Mouse (Mus musculus) heart, embryonic 16.5 days (tissue): ENCODE results near the gene Noc3l. TPM values are rescaled to one million over a fixed set of nuclear protein-coding genes. Genes with fewer than 3 reads are reported as not detected.

Experiments
- ATAC-seq: fragments of 200-750 bp; cut with Nextera tagmentation; replicated peaks from 2 replicates; pipeline ENCODE4 v1.8.0; 2017; ENCODE audit warnings: moderate number of reproducible peaks; ENCODE audit not compliant: insufficient read depth, low FRiP score; ENCODE audit errors: extremely low read depth
- H3K27ac ChIP-seq: fragments of 300-500 bp; sonication (generic); 2 replicates; pipeline ENCODE4 v1.5.1; 2014; ENCODE audit warnings: mild to moderate bottlenecking, low read length, control low read depth, moderate library complexity
- H3K27me3 ChIP-seq: fragments of 300-500 bp; sonication (generic); 2 replicates; pipeline ENCODE4 v1.6.1; 2014; ENCODE audit warnings: low read length, mixed read lengths; ENCODE audit not compliant: control insufficient read depth, insufficient read depth
- H3K36me3 ChIP-seq: fragments of 300-500 bp; sonication (generic); 2 replicates; pipeline ENCODE4 v1.6.1; 2014; ENCODE audit not compliant: control insufficient read depth, insufficient read depth
- H3K4me1 ChIP-seq: fragments of 300-500 bp; sonication (generic); 2 replicates; pipeline ENCODE4 v1.6.1; 2014; ENCODE audit warnings: low read length, mixed read lengths; ENCODE audit not compliant: control insufficient read depth, insufficient read depth
- H3K4me2 ChIP-seq: fragments of 300-500 bp; sonication (generic); 2 replicates; pipeline ENCODE4 v1.6.1; 2014; ENCODE audit warnings: low read depth, mild to moderate bottlenecking, control low read depth, low read length
- H3K4me3 ChIP-seq: fragments of 300-500 bp; sonication (generic); 2 replicates; pipeline ENCODE4 v1.5.1; 2014; ENCODE audit warnings: mild to moderate bottlenecking, control low read depth, low read length
- H3K9ac ChIP-seq: fragments of 300-500 bp; sonication (generic); 2 replicates; pipeline ENCODE4 v1.6.1; 2014; ENCODE audit warnings: low read length, control low read depth
- H3K9me3 ChIP-seq: fragments of 300-500 bp; sonication (generic); replicated peaks from 2 replicates; pipeline ENCODE4 v1.6.1; 2016; ENCODE audit warnings: low read length; ENCODE audit not compliant: control insufficient read depth
- WGBS: fragments of 180-500 bp; shearing (Covaris S2); extraction: QIAGEN DNeasy Blood & Tissue Kit; methylation state at CpG from one replicate; pipeline ENCODE4 v1.1.7; 2014; 5-methylcytosine and 5-hydroxymethylcytosine counted together
- polyA plus RNA-seq: library from polyadenylated mRNA; unstranded; fragments of >200 nt; fragmentation: Nextera tagmentation; extraction: Ambion mirVana; gene quantifications from 2 replicates; pipeline ENCODE4 v1.2.1, GENCODE M21; 2015

The Noc3l gene
- 3.6 and 4.3 TPM in 2 replicates for polyA plus RNA-seq

- Histone ChIP-seq H3K27me3 (no peaks in the 10 kb centered on the region), H3K4me2 (peak within 1 kb of the TSS; percentile 96), H3K9me3 (no peaks in the 10 kb centered on the region), H3K9ac (peak within 1 kb of the TSS; percentile 87), H3K36me3 (peaks cover 14% of the 10 kb centered on the region), H3K27ac (peak within 1 kb of the TSS; percentile 59), H3K4me3 (peak within 1 kb of the TSS; percentile 96), H3K4me1 (peaks cover 11% of the 10 kb centered on the region)
- ATAC-seq, result peak; percentile 95
- under 1% methylated on average over 34 of the region's 38 CpGs for WGBS
Observed at GRCm38 (mm10) chr19:38818766-38819426, at the start of gene Noc3l. Noc3l (minus strand) TSS chr19:38819237.

GRCm38 (mm10) chr19:38862523-38862922, 43.5 kb upstream of the Noc3l start:
- no peak for ATAC-seq
- Histone ChIP-seq H3K4me1 (no peaks in the 10 kb centered on the region), H3K4me3 (no peak overlapping the region), H3K4me2 (no peak overlapping the region), H3K9ac (no peak overlapping the region), H3K27ac (no peak overlapping the region), H3K36me3 (no peaks in the 10 kb centered on the region), H3K9me3 (no peaks in the 10 kb centered on the region), H3K27me3 (no peaks in the 10 kb centered on the region)
- WGBS, result 88% methylated on average over 6 of the region's 6 CpGs

GRCm38 (mm10) chr19:38858224-38858623, 39.2 kb upstream of the Noc3l start:
- Histone ChIP-seq H3K4me1 (0 out of 2 replicates have a peak, but pooled peaks cover 2% of the 10 kb centered on the region), H3K4me2 (no peak overlapping the region), H3K4me3 (no peak overlapping the region), H3K36me3 (no peaks in the 10 kb centered on the region), H3K9me3 (no peaks in the 10 kb centered on the region), H3K9ac (no peak overlapping the region), H3K27me3 (no peaks in the 10 kb centered on the region), H3K27ac (no peak overlapping the region)
- no peak for ATAC-seq
- WGBS, result 95% methylated on average over 3 of the region's 3 CpGs

GRCm38 (mm10) chr19:38846373-38846772, 27.3 kb upstream of the Noc3l start:
- no peaks in the 10 kb centered on the region for H3K27me3 ChIP-seq
- H3K4me3 ChIP-seq, result no peak overlapping the region
- H3K27ac ChIP-seq, result no peak overlapping the region
- no peak overlapping the region for H3K4me2 ChIP-seq
- no peaks in the 10 kb centered on the region for H3K9me3 ChIP-seq
- H3K9ac ChIP-seq, result no peak overlapping the region
- ATAC-seq, result no peak
- no peaks in the 10 kb centered on the region for H3K4me1 ChIP-seq
- 72% methylated on average over 2 of the region's 2 CpGs for WGBS
- no peaks in the 10 kb centered on the region for H3K36me3 ChIP-seq

GRCm38 (mm10) chr19:38844817-38845216, 25.8 kb upstream of the Noc3l start:
- no peak for ATAC-seq
- Histone ChIP-seq H3K27ac (no peak overlapping the region), H3K4me1 (no peaks in the 10 kb centered on the region), H3K27me3 (no peaks in the 10 kb centered on the region), H3K9ac (no peak overlapping the region), H3K4me3 (no peak overlapping the region), H3K4me2 (no peak overlapping the region), H3K9me3 (no peaks in the 10 kb centered on the region), H3K36me3 (no peaks in the 10 kb centered on the region)
- WGBS, result 77% methylated on average over 5 of the region's 5 CpGs

DNA sequence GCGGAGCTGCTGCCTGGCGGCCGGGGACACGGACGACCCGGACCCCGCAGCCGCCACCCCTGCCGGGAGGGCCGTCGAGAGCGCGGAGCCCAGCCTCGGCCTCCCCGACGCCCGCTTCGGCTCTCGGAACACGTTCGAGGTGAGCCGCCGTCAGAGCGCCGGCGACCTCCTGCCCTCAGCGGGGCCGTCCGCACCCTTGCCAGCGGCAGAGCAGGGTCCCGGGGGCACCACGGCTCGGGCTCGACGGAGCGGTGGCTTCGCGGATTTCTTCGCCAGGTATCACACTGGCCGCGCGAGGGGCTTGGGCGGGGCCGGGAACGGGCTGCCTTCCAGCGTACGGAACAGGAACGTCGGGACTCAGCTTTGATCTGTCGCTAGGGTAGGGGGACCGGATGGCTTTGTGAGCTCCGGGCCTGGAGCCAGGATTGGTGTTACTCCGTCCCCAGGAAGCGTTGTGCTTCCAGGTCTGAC, 18.2 kb upstream of the Noc3l start:
- peak; percentile 62 for ATAC-seq

DNA sequence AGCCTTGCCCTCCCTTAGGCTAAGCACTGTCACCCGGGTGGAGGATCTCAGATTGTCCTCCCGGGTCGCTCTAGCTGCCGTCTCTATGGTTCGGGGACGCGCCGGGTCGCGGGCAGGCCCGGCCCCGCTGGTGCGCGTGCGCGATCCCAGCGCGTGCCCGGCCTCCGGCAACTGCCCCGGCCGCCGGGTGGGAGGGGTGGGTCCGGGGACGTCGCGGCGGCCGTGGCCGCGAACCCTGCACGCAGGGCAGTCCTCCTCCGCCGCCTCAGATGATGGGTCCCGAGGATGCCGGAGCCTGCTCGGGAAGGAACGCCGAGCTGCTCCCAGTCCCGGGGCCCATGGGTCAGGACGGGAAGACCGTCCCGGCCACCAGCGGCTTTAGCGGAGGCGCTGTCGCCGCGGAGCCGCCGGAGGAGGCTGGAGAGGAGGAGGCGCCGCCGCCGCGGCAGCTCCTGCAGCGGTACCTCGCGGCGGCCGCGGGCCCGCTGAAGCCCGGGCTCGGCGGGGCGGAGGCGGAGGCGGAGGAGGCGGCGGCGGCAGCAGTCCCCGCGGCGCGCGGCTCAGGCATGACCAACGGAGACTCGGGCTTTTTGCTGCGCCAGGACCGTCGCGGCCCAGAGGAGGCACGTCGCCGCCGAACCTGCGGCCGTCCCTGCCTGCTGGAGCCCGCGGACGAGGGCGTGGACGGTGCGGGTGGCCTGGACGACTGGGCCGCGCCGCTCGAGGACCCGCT, 17.6 kb upstream of the Noc3l start, which contains the start of gene Tbc1d12:
Gene Tbc1d12, plus strand, starts transcription at position 142 of the 733 bp plus-strand sequence.
- no peaks in the 10 kb centered on the region for H3K36me3 ChIP-seq
- WGBS, result under 1% methylated on average over 72 of the region's 101 CpGs
- ATAC-seq, result peak; percentile 89
- H3K27ac ChIP-seq, result peak within 1 kb of the TSS; percentile 90
- peak within 1 kb of the TSS; percentile 89 for H3K4me3 ChIP-seq
- no peaks in the 10 kb centered on the region for H3K27me3 ChIP-seq
- H3K4me1 ChIP-seq, result peaks cover 4% of the 10 kb centered on the region; the same call in 1 of the 2 replicates
- H3K4me2 ChIP-seq, result peak within 1 kb of the TSS; percentile 81
- peak within 1 kb of the TSS; percentile 89 for H3K9ac ChIP-seq
- no peaks in the 10 kb centered on the region for H3K9me3 ChIP-seq

More for the DNA sequence above, 18.2 kb upstream of the Noc3l start:
- H3K27ac ChIP-seq, result peak overlapping the region; percentile 90
- peaks cover 4% of the 10 kb centered on the region; the same call in 1 of the 2 replicates for H3K4me1 ChIP-seq
- no peaks in the 10 kb centered on the region for H3K9me3 ChIP-seq
- WGBS, result 1% methylated on average over 54 of the region's 54 CpGs
- no peaks in the 10 kb centered on the region for H3K36me3 ChIP-seq
- H3K9ac ChIP-seq, result peak overlapping the region; percentile 89
- no peaks in the 10 kb centered on the region for H3K27me3 ChIP-seq
- peak overlapping the region; percentile 89 for H3K4me3 ChIP-seq
- peak overlapping the region; percentile 81 for H3K4me2 ChIP-seq

DNA sequence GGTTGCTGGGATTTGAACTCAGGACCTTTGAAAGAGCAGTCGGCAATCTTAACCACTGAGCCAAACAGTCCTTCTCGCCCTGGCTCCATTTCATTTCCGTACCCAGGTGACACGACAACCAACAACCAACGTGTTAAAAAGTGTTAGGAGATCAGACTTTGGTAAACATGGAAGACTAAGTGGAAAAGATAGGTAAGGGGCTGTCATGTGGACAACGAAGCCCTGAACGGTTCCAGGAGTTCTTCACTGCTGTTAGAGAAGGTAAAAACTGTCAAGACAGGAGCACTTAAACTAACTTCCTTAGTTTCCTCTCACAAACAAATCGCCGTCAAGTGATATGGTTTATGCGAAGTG, 17.0 kb upstream of the Noc3l start:
- H3K27ac ChIP-seq, result peak overlapping the region; percentile 74
- H3K27me3 ChIP-seq, result no peaks in the 10 kb centered on the region
- peak overlapping the region; percentile 81 for H3K4me2 ChIP-seq
- ATAC-seq, result no peak
- peak overlapping the region; percentile 89 for H3K9ac ChIP-seq
- WGBS, result 21% methylated on average over 10 of the region's 10 CpGs
- H3K9me3 ChIP-seq, result no peaks in the 10 kb centered on the region
- H3K4me3 ChIP-seq, result peak overlapping the region; percentile 89
- peaks cover 4% of the 10 kb centered on the region; the same call in 1 of the 2 replicates for H3K4me1 ChIP-seq
- H3K36me3 ChIP-seq, result no peaks in the 10 kb centered on the region

- H3K27me3 ChIP-seq, result no peaks in the 10 kb centered on the region
- no peak overlapping the region for H3K4me3 ChIP-seq
- WGBS, result 50% methylated on average over 1 of the region's 1 CpGs
Observed at GRCm38 (mm10) chr19:38833224-38833623, 14.2 kb upstream of the Noc3l start.

More at GRCm38 (mm10) chr19:38833224-38833623, 14.2 kb upstream of the Noc3l start:
- Histone ChIP-seq H3K9ac (no peak overlapping the region), H3K36me3 (no peaks in the 10 kb centered on the region), H3K27ac (no peak overlapping the region), H3K9me3 (no peaks in the 10 kb centered on the region), H3K4me2 (no peak overlapping the region), H3K4me1 (peaks cover 4% of the 10 kb centered on the region; the same call in 1 of the 2 replicates)
- ATAC-seq, result no peak
